Mouse (Mus musculus) embryonic fibroblast, embryonic 13.5 days (primary cell): Measurements from ENCODE around the gene Sh2d5.

Experiments
- CTCF ChIP-seq: IDR thresholded peaks from 2 replicates; pipeline ENCODE4 v1.5.1; 2011; ENCODE audit warnings: mild to moderate bottlenecking, control low read depth, low read length, moderate library complexity, borderline replicate concordance; ENCODE audit not compliant: insufficient read depth
- POLR2A ChIP-seq: IDR thresholded peaks from 2 replicates; pipeline ENCODE4 v1.6.1; 2011; ENCODE audit warnings: low read depth, mild to moderate bottlenecking, control low read depth, low read length, moderate library complexity

- TF ChIP-seq CTCF (no peak), POLR2A (no peak)
Observed at GRCm38 (mm10) chr4:138307025-138307424, 56.8 kb downstream of the Sh2d5 start.
